Mouse (Mus musculus): Measurements from ENCODE around the gene Areg. TPM values are rescaled to one million over a fixed set of nuclear protein-coding genes. Genes with fewer than 3 reads are reported as not detected.

The Areg gene
- total RNA-seq (2023), result 0.54 TPM in 1 of 2 replicates, not detected in the other

DNA sequence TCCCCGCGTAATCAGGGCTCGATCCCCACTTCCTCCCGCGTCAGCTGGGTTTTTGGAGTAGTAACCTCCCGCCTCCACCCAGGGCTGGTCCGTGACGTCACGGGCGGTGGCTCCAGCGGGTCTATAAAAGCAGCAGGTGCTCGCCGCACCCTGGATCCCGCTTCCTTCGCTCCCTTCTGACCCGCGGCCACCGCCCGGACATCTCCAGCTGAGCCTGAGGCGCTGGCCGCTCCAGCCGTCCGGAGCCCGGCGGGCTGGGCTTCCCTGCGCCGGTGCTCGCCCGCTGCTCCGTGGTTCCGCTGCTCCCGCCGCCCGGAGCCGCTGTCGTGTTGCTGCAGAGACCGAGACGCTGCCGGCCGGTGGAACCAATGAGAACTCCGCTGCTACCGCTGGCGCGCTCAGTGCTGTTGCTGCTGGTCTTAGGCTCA lies at the start of gene Areg:
Gene Areg, plus strand, starts transcription at position 154 of the 428 bp plus-strand sequence.

Other genes starting within 250 kb of the Areg start
- gene Cxcl1, start 248.4 kb upstream of the Areg start, total RNA-seq (2023), result 0.61 TPM in 1 of 2 replicates, not detected in the other
- gene Cxcl2, start 235.7 kb upstream of the Areg start, total RNA-seq (2023), result 697 and 820 TPM in 2 replicates
- gene Mthfd2l, start 208.5 kb upstream of the Areg start, total RNA-seq (2023), result 1.9 and 4.1 TPM in 2 replicates
- gene Epgn, start 112.1 kb upstream of the Areg start, total RNA-seq (2023), result not detected in 2 replicates
- not detected in 2 replicates for gene Ereg, start 65.0 kb upstream of the Areg start, total RNA-seq (2023)